Mouse (Mus musculus) testis, postnatal 14 days (tissue): Measurements from ENCODE around the gene Gm11634.
A peak's percentile ranks its signal among the peaks of the same experiment; 100 is the strongest.
"Not testable (repeated sequence)": the region's sequence is repeated elsewhere in the genome, so short reads cannot be mapped to it uniquely, and the experiment has no call there.

Experiments
- DNase-seq: peaks from one replicate; pipeline ENCODE4 v3.0.0; 2021; ENCODE audit warnings: low spot score

Gm11634 gene

DNA sequence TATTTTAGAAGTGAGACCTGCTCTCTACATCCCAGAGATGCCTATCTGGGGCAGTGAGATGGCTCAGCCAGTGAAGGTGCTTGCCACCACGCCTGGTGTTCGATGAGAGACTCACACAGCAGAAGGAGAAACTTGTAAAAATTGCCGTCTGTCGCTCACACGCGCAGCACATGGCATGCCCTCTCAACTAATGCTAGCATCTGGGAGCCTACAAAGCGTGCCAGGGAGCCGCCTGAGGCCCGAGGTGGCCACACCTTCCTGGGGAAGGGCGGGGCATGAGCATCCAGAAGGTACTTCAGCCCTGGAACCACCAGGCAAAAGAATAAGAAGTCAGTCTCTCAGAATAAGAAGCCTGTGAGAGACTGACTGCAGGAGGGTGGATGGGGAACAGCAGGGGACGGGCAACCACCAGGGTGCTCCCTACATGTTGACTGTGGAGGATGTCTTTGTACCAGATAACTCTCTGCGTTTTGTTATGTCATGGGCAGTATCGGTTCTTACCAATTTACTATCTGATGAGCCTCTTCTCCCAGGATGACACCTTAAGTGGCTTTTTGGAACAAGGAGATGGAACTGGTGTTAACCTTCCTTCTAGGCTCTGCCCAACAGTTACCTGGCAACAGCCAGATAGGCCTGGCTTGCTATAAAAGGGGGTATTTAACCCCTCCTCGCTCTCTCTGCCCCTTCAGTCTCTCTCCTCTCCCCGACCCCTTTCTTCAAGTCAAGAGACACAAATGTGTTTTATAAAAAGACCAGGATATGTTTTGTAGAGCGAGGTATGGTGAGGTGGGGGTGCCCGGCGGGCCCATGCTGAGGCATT lies 18.1 kb upstream of the Gm11634 start:
- DNase-seq: no peak

DNA sequence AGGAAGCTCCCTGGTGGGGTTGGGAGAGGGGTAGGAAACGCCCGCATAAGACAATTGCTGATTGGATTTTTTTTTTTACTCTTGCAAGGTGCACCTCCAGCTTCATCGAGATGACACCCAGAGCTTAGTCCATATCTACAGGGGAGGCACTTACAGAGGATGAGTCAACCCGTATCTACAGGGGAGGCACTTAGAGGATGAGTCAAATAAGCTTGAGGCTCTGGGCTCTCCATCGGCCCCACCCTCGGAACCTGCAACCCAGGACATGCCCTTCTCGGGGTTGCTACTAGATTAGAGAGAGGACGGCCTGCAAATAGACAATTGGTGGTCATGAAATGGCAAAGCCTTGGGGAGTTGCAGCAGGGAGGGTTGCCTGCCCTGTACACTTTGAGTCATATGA lies 17.0 kb upstream of the Gm11634 start:
- no peak for DNase-seq

DNA sequence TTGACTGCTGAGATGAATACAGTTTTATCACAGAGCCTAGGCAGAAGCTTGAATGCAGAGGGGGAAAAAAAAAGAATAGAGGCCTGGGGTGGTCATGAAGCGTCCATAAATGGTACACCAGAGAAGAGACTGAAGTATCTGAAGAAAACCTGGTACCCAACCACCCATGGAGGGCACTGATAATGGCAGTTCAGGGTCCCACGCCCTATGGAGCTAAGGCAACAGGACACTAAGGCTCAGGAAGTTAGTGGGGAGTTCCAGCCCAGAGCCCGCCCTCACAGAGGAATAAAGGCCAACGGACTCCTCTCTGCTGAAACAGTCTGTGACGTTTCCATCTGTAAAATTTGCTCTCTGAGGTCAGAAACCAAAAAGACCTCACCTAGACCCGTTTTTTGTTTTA lies 16.3 kb upstream of the Gm11634 start:
- DNase-seq: no peak

DNA sequence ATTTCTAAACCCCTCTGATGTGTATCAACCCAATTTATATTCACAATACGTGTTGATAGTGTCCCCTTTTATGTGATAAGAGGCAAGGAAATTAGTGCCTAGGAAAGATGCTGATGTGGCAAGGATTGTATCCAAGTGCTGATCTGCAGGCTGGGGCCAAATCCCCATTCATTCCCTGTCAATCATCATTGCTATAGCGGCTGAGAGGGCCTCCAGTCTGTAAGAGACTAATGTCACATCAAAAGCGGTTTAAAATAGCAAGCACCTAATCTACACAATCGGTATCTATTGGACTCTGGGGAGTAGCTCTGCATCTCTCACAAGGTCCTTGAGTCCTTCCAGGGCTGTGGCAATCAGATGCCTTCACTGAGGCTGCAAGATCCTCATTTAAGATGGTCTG lies 15.1 kb upstream of the Gm11634 start:
- DNase-seq: no peak

DNA sequence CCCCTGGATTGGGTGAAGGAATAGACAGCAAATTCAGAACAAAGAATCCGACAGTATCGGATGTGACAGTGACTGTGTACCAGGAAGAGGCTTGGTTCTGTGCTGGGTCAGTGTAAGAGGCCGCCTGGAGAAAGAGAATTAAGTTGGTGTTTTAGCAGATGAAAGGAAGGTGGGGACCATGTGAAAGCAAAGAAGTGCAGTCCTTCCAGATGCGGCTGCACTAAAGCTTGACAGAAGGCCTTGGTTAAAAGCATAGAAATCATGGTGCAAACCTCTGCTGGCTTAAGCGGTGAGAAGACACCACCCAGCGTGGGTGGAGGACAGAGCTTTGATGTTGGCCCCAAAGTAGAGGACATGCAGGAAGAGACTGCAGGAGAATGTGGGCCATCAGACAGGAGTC lies 14.5 kb upstream of the Gm11634 start:
- no peak for DNase-seq

DNA sequence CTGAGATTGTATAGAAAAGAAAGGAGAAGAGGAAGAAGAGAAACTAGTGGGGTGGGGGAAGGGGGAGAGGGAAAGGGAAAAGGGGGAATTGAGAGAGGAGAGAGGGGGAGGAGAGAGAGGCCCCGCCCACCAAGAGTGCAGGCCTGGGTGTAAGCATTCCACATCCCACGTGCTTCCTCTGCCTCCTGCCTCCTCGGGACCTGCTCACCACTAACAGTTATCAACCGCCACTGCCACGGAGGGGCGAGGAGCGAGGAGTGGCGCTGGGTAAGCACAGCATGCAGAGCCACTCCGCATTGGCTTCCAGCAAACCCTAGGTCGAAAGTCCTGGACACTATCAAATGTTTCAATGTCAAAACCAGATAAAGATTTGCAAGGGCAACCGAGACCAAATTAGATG lies 11.4 kb upstream of the Gm11634 start:
- peak; percentile 41 for DNase-seq

DNA sequence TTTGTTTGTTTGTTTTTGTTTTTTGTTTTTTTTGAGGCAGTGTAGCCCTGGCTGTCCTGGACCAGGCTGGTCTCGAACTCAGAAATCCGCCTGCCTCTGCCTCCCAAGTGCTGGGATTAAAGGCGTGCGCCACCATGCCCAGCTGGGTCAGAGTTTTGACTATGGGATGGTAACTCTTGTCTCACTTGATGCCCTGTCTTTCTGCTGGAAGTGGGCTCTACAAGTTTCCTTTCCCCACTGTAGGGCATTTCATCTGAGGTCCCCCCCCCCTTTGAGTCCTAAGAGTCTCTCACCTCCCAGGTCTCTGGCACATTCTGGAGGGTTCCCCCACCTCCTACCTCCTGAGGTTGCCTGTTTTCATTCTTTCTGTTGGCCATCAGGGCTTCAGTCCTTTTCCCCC lies 8.1 kb upstream of the Gm11634 start:
- DNase-seq: not testable (repeated sequence)

DNA sequence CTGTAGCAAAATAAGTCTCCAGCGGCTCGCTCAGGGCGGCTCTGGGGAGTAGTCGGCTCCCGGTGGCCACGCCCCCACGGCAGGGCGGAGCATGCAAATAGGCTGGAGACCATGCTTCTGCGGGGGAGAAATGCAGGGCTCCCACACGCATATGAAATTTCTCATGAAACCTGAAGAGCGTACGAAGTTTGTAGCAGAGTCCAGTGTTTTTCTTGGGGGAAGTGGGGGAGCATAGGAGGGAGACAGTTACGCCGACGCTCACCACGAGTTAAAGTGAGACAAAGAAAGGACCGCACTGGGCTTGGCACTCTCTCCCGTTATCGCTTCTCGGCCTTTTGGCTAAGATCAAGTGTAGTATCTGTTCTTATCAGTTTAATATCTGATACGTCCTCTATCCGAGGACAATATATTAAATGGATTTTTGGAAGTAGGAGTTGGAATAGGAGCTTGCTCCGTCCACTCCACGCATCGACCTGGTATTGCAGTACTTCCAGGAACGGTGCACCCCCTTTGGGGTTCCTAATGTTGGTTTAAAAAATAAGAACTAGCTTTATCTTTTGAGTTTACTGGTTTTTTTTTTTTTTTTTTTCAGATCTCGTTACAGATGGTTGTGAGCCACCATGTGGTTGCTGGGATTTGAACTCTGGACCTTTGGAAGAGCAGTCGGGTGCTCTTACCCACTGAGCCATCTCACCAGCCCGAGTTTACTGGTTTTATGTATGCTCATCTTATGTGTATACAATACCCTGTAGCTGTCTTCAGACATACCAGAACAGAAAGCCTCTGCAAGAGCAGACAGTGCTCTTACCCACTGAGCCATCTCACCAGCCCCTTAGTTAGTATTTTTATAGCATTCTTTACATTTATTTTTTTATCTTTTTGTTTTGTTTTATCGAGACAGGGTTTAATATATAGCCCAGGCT lies 5.7 kb upstream of the Gm11634 start:
- peak; percentile 89 for DNase-seq

DNA sequence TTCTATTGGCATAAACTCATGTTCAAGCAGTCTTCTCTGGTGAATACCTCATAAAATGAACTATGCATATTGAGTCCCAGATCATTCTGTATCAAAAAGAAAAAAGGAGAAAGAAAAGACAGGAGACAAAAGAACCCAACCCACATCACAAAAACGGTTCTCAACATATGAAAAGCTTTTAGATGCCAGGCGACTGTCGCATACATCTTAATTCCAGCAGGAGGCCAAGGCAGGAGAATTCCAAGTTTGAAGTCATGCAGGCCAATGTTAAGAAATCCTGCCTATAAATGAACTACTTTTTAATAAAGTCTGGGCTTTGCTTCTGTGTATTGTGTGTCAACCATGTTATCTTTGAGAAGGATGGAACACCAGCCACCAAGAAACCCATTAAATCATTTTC lies 5.1 kb upstream of the Gm11634 start:
- DNase-seq: no peak

DNA sequence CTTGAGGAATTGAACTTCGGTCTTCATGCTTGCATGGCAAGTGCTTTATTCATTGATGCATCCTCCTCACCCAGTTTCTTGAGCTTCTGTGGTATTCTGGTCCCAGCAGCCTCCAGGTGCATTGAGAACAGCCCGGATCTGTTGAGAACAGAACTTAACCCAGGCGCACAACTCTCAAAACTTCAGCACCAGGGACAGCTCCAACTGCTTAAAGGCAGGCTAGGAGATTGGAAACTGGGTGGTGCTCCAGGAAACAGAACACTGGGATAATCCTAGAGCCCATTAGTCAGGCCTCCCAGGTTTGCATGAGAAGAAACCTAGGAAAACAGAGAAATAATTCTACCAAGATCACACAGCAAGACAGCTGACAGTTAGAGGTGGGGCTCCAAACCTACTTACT lies 3.4 kb upstream of the Gm11634 start:
- DNase-seq: peak; percentile 53

DNA sequence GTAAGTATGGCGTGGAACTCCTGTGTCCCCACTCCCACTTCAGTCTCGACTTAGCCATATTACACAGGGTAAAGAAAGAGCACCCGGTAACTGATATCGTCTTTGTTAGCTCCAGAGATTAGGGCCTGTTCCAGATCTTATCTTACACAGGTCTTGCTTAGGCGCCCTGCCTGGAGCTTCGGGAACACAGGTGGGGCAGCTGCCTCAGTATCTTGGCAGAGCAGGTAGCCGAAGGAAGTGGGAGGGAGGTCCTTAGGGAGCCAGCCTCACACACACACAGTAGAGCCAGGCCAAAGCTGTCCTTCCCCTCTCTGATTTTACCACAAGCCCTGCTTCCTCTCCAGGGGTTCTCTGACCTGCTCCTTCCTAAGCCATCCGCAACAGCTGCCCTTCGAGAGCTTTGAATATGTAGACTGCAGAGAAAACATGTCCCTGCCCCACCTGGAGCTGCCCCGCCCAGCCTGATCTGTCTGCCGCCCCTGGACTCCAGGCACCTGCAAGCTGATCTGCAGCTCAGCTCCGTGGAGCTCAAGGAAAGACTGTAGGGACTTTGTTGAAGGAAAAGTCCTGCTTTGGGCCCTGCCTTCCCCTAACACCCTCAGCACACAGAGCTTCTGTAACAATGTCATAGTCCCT lies 8.9 kb downstream of the Gm11634 start:
- DNase-seq: no peak

DNA sequence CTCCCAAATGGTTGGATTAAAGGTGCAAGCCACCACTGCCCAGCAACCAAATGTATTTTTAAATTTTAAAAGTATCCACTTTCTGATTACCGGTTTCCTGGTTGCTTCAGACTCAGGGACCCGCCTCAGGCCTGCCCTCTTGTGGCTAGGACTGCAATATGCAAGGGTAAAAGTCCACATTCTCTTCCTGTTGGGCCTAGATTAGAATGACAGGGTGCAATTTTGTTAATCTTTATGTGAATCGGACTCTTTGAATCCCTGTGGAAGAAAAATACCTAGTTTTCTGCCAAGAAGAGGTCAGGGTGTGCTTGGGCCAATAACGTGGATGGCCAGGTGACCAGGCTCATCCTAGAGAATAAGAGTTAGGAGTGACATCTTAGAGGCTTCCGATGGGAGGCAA lies 9.6 kb downstream of the Gm11634 start:
- no peak for DNase-seq

DNA sequence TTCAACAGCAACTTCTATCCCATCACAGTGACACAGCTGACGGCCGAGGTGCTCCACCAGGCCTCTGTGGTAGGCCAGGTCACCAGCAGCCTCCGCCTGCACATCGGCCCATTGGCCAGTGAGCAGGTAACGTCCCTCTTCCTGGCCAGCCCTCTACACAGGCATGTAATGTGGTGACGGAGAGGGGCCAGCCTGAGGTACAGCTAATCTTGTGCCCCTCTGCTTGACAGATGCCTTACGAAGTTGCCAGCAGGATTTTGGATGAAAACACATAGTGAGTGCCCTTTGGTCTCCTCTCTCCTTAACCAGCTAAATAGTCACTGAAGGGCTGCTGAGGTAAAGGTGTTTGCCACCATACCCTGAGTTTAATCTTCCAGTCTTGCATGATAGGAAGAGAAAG lies 10.2 kb downstream of the Gm11634 start:
- DNase-seq: no peak

DNA sequence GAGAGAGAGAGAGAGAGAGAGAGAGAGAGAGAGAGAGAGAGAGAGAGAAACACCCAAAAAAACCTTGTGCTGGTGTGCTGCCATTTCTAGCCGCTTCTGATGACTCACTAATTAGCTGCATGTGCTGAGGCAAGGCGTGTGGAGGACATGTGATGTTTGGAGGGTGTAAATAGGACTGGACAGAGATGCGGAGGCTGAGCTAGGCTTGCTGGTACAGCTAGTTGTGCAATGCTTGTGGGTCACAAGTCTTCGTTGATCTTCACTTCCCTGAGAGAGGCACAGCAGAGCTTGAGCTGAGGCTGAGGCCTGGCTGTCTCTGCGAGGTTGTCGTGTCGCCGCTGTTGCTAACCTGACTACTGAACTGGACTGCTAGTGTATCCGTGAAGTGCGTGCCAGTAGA lies 11.4 kb downstream of the Gm11634 start:
- DNase-seq: no peak

DNA sequence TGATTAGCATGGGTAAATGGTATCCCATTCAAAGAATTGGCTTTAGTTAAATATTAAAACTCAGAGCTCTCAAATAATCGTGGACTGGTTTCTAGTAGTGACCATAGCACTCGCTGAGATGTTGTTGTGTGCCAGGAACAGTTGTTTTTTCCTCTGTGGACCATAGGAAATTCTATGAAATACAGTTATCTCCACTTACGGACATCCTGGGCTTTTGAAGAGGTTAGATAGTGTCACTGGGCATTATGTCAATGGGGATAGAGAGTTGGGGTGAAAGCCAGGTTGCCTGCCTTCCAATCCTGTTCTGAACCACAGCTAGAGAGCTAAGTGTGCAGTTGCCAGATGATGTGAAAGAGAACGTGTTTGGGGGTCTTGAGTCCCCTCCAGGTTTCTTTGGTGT lies 13.3 kb downstream of the Gm11634 start:
- no peak for DNase-seq

DNA sequence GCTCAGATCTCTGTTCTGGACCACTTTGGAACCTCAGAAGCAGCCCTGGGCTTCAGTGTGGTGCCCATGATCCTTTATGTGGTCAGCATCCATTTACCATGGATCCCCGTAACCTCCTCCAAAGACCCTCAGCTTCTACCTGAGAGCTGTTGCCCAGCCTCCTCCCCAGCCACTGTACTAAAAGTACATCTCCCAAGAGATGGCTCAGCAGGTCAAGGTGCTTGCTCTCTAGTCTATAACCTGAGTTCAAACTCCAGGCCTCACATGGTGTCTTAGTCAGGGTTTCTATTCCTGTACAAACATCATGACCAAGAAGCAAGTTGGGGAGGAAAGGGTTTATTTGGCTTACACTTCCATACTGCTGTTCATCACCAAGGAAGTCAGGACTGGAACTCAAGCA lies 14.0 kb downstream of the Gm11634 start:
- DNase-seq: not testable (repeated sequence)

DNA sequence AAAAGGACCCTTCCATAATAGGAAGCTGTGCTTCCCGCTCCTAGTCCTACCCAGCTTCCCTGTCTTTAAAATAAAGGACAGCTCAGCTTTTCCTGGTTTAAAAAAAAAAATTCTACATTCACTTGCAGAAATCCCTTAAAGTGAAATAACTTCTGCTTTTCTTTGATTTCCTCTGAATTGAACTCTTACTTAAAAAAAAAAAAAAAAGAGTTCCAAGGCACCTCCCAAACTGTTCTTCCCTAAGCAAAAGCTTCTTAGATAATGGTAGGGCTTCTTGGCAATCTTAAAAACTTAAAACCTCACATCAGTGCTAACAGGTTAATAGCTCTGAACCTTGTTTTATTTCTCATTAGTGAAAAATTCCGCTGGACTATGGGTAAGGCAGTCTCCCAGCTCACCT lies 15.9 kb downstream of the Gm11634 start:
- no peak for DNase-seq

DNA sequence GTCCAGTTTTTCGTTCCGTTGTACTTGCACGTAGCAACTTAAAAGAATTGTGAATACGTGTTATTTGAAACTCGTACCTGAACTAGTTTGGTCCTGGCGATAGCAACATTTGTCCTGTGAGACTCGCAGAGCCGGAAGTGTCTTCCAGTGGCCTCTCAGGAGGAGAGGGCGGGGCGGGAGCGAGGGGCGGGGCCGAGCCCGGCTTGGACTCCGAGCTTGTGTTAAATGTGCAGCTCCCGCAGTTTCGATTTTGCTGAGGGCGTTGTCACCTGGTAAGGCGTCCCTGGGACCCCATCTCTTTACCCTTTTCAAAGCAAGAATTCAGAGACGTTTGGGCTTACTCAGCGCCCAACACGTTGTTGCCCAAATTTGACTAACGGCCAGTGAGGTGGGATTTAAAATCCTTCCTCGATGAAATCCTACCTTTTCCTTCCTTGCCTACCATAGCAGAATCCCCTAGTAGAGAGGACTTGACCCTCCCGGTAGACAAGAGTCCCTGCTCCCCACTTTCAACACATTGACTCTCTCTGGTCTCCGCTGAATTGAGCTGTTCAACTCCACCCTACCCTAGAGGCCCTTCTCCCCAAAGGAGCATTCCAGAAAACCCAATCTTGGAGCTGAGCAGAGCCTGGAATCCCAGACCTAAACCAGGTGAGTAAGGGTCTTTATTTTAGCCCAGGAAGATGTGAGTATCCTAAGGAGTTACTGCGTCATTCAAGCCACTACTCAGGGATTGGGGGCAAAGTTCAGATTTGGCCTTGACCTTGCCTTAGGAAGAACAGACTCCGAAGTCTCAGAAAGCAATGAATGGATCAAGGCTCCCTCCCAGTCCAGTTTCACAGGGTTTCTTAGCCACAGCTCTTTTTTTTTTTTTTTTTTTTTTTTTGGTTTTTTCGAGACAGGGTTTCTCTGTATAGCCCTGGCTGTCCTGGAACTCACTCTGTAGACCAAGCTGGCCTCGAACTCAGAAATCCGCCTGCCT lies 16.7 kb downstream of the Gm11634 start, which contains the start of gene Tmem106a:
Gene Tmem106a (plus strand): TSS at position 189 of the 982 bp plus-strand sequence.
- DNase-seq: peak; percentile 67

DNA sequence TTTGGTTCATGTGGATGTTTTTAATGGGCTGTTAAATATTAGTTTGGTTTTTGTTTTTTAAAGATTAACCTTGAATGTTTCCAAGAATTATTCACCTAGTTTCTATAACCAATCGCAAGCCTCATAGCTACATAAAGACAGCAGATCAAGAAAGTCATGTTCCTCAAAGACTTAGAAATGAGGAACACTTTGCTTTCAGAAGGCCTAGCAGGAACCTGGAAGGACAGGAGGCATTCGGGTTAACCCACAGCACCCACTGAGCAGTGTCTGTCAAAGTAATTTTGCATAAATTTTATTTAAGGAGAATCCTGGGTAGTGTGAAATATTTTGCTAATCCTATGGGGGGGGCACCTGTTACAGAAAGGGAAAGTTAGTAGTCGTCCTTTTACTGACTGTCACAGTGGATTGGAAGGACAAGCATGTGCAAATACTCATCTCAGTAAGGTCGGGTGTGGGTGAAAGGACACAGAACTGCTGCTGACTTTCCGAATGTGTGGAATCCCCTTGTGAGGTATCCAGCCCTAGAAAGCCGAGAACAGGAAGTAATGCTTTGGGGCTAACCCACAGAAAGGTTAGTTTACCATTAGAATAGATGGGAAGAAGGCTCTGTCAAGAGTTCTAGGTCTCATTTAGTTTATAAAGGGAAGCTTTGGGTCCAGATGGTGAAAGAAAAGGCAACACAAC lies 17.8 kb downstream of the Gm11634 start:
- DNase-seq: no peak

DNA sequence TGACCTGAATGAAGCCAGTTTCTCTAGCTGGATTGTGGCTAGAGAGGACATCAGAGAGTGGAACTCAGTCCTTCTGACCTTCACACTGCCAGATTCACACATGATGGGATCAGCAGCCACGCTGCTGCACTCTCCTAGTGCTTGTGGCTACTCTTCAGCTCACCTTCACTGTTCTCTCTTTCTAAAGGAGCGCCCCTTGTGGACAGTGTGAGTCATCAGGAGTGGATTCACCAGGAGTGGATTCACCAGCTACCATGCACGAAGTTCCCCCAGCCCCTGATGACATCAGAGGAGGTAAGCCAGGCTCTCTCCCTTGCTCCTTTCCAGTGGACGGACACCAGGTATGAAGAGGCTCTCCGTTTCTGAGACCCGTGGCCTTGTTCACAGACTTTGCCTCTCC lies 22.9 kb downstream of the Gm11634 start:
- no peak for DNase-seq

DNA sequence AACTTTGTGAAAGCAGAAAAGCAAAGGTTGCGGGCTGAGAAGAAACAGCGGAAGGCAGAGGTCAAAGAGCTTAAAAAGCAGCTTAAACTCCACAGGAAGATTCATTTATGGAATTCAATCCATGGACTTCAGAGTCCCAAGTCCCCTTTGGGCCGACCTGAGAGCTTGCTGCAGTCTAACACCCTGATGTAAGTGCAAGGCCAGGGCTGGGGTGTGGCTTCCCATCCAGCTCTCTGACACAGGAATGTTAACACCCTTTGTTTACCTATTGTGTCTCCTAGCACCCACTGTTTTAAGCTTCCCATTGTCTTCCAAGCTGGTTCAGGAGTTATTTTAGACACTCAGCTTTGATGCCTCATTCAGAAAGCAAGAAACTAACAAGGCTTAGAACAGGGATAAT lies 30.6 kb downstream of the Gm11634 start:
- no peak for DNase-seq
